Mouse (Mus musculus): Measurements from ENCODE around the gene Prmt2.

DNA sequence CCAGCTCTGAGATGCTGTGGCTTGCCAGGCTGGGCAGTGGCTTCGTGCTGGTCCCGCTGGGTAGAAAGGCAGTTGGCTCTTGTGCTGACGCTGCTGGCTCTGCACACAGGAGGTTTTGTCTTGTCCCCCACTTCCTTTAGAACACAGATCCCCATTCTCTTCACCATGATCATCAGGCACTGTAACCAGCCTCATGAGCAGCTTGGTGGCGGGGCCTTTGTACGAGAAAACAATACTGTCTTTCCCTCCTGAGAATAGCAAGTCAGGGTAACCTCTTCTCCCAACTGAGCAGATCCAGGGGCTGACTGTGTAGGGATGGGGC is 10.9 kb upstream of the Prmt2 start:
- TF ChIP-seq CTCF (conservative IDR thresholded peaks at IDR 0.05; ENCODE audit: insufficient read depth, insufficient read length, low read depth, low read length) (no peak), POLR2A (IDR thresholded peaks at IDR 0.05; ENCODE audit: low read depth, low read length) (no peak)
